10 mouse cellular contexts compared by ENCODE assay signal in the genomic region with DNA sequence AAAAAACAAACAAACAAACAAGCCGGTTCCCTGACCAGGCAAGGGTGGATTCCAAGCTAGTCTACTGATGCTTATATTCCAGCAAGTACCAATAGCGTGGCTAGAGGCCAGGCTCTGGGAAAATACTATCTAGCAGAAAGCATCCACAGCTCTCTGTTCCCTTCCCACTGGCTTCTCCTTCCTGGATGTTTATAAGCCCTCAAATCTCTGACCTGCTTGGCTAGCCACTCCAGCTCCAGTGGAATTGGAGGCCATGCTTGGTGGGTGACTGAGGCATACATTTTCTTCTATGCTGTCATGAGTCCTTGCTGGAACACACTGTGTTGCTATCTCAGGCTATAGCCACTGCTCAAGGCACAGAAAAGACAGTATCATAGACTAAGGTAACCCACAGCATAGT. TPM values are rescaled to one million over a fixed set of nuclear protein-coding genes. Genes with fewer than 3 reads are reported as not detected.
DNase-seq lines count a peak whose midpoint lies in the region; ATAC-seq and TF ChIP-seq lines count a peak whose summit lies in the region.
"Had no signal": no experiment of that assay in that cellular context is flagged by ENCODE, and none has a peak within 500 bp of the region (broad histone marks: within the 10 kb centered on the region; RNA-seq: fewer than 3 reads in every experiment).

No protein-coding gene starts in this region.

- no peaks in the 10 kb centered on the region for H3K9me3 ChIP-seq in heart, postnatal 0 days (replicated peaks; ENCODE audit: control insufficient read depth, low read length)
- H3K9me3 ChIP-seq in heart, embryonic 10.5 days: peaks cover 8% of the 10 kb centered on the region
- H3K9me3 ChIP-seq in forebrain, embryonic 14.5 days (replicated peaks; ENCODE audit: control insufficient read depth, low read length): no peaks in the 10 kb centered on the region
- 0 out of 2 replicates have a peak, but pooled peaks cover 4% of the 10 kb centered on the region for H3K9me3 ChIP-seq in liver, embryonic 15.5 days (replicated peaks)

- no peak for TF ChIP-seq CTCF in heart, postnatal 0 days (IDR thresholded peaks at IDR 0.05; ENCODE audit: low read depth)

- TF ChIP-seq EP300 in heart, postnatal 0 days (IDR thresholded peaks at IDR 0.05; ENCODE audit: low read depth): no peak

- no peak overlapping the region for H3K4me3 ChIP-seq in heart, postnatal 0 days (ENCODE audit: low read depth, low read length)
- H3K4me3 ChIP-seq in heart, embryonic 10.5 days: no peak overlapping the region
- H3K4me3 ChIP-seq in forebrain, embryonic 14.5 days (ENCODE audit: low read depth, low read length): peak overlapping the region; percentile 66
- peak overlapping the region; percentile 72 for H3K4me3 ChIP-seq in liver, embryonic 15.5 days (replicated peaks)

- H3K27ac ChIP-seq in heart, postnatal 0 days (ENCODE audit: low read depth): 0 out of 2 replicates have a peak overlapping the region, but pooled peaks have one; percentile 95
- H3K27ac ChIP-seq in heart, embryonic 10.5 days: no peak overlapping the region
- H3K27ac ChIP-seq in forebrain, embryonic 14.5 days (ENCODE audit: low read depth, low read length): no peak overlapping the region; the same call in 1 of the 2 replicates
- H3K27ac ChIP-seq in liver, embryonic 15.5 days (replicated peaks): 0 out of 2 replicates have a peak overlapping the region, but pooled peaks have one; percentile 89

- H3K27me3 ChIP-seq in heart, postnatal 0 days (ENCODE audit: control insufficient read depth, insufficient read depth, low read length): no peaks in the 10 kb centered on the region
- no peaks in the 10 kb centered on the region for H3K27me3 ChIP-seq in heart, embryonic 10.5 days (ENCODE audit: insufficient read depth, poor library complexity, severe bottlenecking)
- H3K27me3 ChIP-seq in forebrain, embryonic 14.5 days (replicated peaks; ENCODE audit: control insufficient read depth, insufficient read depth, low read length): no peaks in the 10 kb centered on the region
- no peaks in the 10 kb centered on the region for H3K27me3 ChIP-seq in liver, embryonic 15.5 days

- H3K4me2 ChIP-seq in heart, postnatal 0 days (ENCODE audit: low read depth, low read length): peak overlapping the region; percentile 77; the same call in 1 of the 2 replicates
- H3K4me2 ChIP-seq in forebrain, embryonic 14.5 days (ENCODE audit: low read length): peak overlapping the region; percentile 78
- H3K4me2 ChIP-seq in liver, embryonic 15.5 days: peak overlapping the region; percentile 96

- H3K4me1 ChIP-seq in heart, postnatal 0 days (ENCODE audit: control insufficient read depth, insufficient read depth): peaks cover 24% of the 10 kb centered on the region
- H3K4me1 ChIP-seq in heart, embryonic 10.5 days: peaks cover 33% of the 10 kb centered on the region
- H3K4me1 ChIP-seq in forebrain, embryonic 14.5 days (ENCODE audit: control insufficient read depth, insufficient read depth, low read length): peaks cover 13% of the 10 kb centered on the region; the same call in 1 of the 2 replicates
- H3K4me1 ChIP-seq in liver, embryonic 15.5 days (replicated peaks): peaks cover 38% of the 10 kb centered on the region

- 90% methylated on average over 2 of the region's 2 CpGs for WGBS in heart, postnatal 0 days
- 89% methylated on average over 2 of the region's 2 CpGs for WGBS in heart, embryonic 10.5 days
- WGBS in forebrain, embryonic 14.5 days: 83% methylated on average over 2 of the region's 2 CpGs
- WGBS in liver, embryonic 15.5 days (ENCODE audit: insufficient replicate concordance): 69% methylated on average over 2 of the region's 2 CpGs

- peaks cover 43% of the 10 kb centered on the region for H3K36me3 ChIP-seq in heart, postnatal 0 days (replicated peaks; ENCODE audit: control insufficient read depth, insufficient read depth, low read length)
- peaks cover 48% of the 10 kb centered on the region for H3K36me3 ChIP-seq in heart, embryonic 10.5 days
- peaks cover 15% of the 10 kb centered on the region for H3K36me3 ChIP-seq in forebrain, embryonic 14.5 days (ENCODE audit: control insufficient read depth, insufficient read depth, low read length)
- peaks cover 38% of the 10 kb centered on the region for H3K36me3 ChIP-seq in liver, embryonic 15.5 days (replicated peaks)

- ATAC-seq in heart, postnatal 0 days (ENCODE audit: insufficient read depth, low read depth): no peak
- ATAC-seq in forebrain, embryonic 14.5 days: no peak
- ATAC-seq in liver, embryonic 15.5 days (ENCODE audit: insufficient read depth): no peak

- no peak for DNase-seq in heart, postnatal 0 days (ENCODE audit: low spot score)
- no peak for DNase-seq in heart, embryonic 10.5 days (ENCODE audit: low spot score)
- DNase-seq in adipocyte (ENCODE audit: low spot score): peak; percentile 58
- DNase-seq in forebrain, embryonic 14.5 days (ENCODE audit: low spot score): no peak
- no peak for DNase-seq in embryo, embryonic 11 days
- no peak for DNase-seq in spleen, postnatal 10 days (ENCODE audit: low spot score in 2 of 2)
- DNase-seq in kidney, adult 11 months: no peak
- DNase-seq: gastrocnemius, postnatal 36 days; right cerebral cortex, postnatal 4 days had no signal

- peak overlapping the region; percentile 42; the same call in 1 of the 2 replicates for H3K9ac ChIP-seq in heart, postnatal 0 days (replicated peaks; ENCODE audit: low read depth, low read length)
- peak overlapping the region; percentile 74 for H3K9ac ChIP-seq in forebrain, embryonic 14.5 days (ENCODE audit: low read length)
- no peak overlapping the region for H3K9ac ChIP-seq in liver, embryonic 15.5 days

RNA-seq across cellular contexts. Expression of a gene that starts 2.0 kb away (rescaled TPM):
- 261 and 316 TPM in 2 replicates for total RNA-seq in heart, postnatal 0 days (2014; rRNA removed; ENCODE audit: low replicate concordance)
- polyA plus RNA-seq in heart, postnatal 0 days (2015; fragmentation: Nextera tagmentation; extraction: Ambion mirVana): 1,218 and 1,378 TPM in 2 replicates
- 647 and 658 TPM in 2 replicates for polyA plus RNA-seq in heart, embryonic 10.5 days (2016; fragmentation: Nextera tagmentation; extraction: Ambion mirVana)
- polyA plus RNA-seq in forebrain, embryonic 14.5 days (2014; fragmentation: Nextera tagmentation; extraction: Ambion mirVana): 1,393 and 1,470 TPM in 2 replicates
- 835 and 898 TPM in 2 replicates for polyA plus RNA-seq in liver, embryonic 15.5 days (2015; fragmentation: Nextera tagmentation; extraction: Ambion mirVana)

RNA-seq across cellular contexts. Expression of a gene that starts 2.1 kb away (rescaled TPM):
- 11.5 TPM in 1 of 2 replicates, not detected in the other for total RNA-seq in heart, postnatal 0 days (2014; rRNA removed; ENCODE audit: low replicate concordance)
- polyA plus RNA-seq in heart, postnatal 0 days (2015; fragmentation: Nextera tagmentation; extraction: Ambion mirVana): 11.3 and 11.4 TPM in 2 replicates
- 13.0 and 15.0 TPM in 2 replicates for polyA plus RNA-seq in heart, embryonic 10.5 days (2016; fragmentation: Nextera tagmentation; extraction: Ambion mirVana)
- polyA plus RNA-seq in forebrain, embryonic 14.5 days (2014; fragmentation: Nextera tagmentation; extraction: Ambion mirVana): 25.9 and 27.3 TPM in 2 replicates
- polyA plus RNA-seq in liver, embryonic 15.5 days (2015; fragmentation: Nextera tagmentation; extraction: Ambion mirVana): 4.9 and 5.8 TPM in 2 replicates

RNA-seq across cellular contexts. Expression of a gene that starts 45.0 kb away (rescaled TPM):
- 0.23 and 7.8 TPM in 2 replicates for total RNA-seq in heart, postnatal 0 days (2014; rRNA removed; ENCODE audit: low replicate concordance)
- 6.8 and 6.9 TPM in 2 replicates for polyA plus RNA-seq in heart, postnatal 0 days (2015; fragmentation: Nextera tagmentation; extraction: Ambion mirVana)
- 17.5 and 22.5 TPM in 2 replicates for polyA plus RNA-seq in heart, embryonic 10.5 days (2016; fragmentation: Nextera tagmentation; extraction: Ambion mirVana)
- 7.3 and 8.2 TPM in 2 replicates for polyA plus RNA-seq in forebrain, embryonic 14.5 days (2014; fragmentation: Nextera tagmentation; extraction: Ambion mirVana)
- 84.6 and 97.7 TPM in 2 replicates for polyA plus RNA-seq in liver, embryonic 15.5 days (2015; fragmentation: Nextera tagmentation; extraction: Ambion mirVana)

Comparison
In these comparisons a context has a peak if more than half of its experiments do, and no peak if none do; other contexts are left out.
1. H3K27ac ChIP-seq: peak in heart, postnatal 0 days (single experiment) and liver, embryonic 15.5 days (single experiment); none in heart, embryonic 10.5 days (single experiment) and forebrain, embryonic 14.5 days (single experiment).
2. H3K4me3 ChIP-seq: peak in forebrain, embryonic 14.5 days (single experiment) and liver, embryonic 15.5 days (single experiment); none in heart, postnatal 0 days (single experiment) and heart, embryonic 10.5 days (single experiment).
3. Peak in every context shown above with its lines, with median percentiles within 50 percentile points of each other: H3K4me2 ChIP-seq.